Mouse (Mus musculus) ES-CJ7 (cell line): ENCODE data around the gene Nanog.
"Not testable (repeated sequence)": the region's sequence is repeated elsewhere in the genome, so short reads cannot be mapped to it uniquely, and the experiment has no call there.

ENCODE experiments used
- DNase-seq: peaks from one replicate; pipeline ENCODE4 v3.0.0; 2011; ENCODE audit warnings: low read depth, low spot score

Gene Nanog

GRCm38 (mm10) chr6:122702480-122703124 lies 4.7 kb upstream of the Nanog start:
- DNase-seq, result peak; percentile 100

GRCm38 (mm10) chr6:122703251-122703650 lies 4.0 kb upstream of the Nanog start:
- DNase-seq, result no peak

- DNase-seq, result no peak
These were observed 3.6 kb upstream of the Nanog start for GRCm38 (mm10) chr6:122703706-122704105.

GRCm38 (mm10) chr6:122706337-122706840 lies 900 bp upstream of the Nanog start:
- peak; percentile 65 for DNase-seq

- peak; percentile 71 for DNase-seq
These were observed 1.5 kb downstream of the Nanog start for GRCm38 (mm10) chr6:122708826-122709225.

- peak; percentile 61 for DNase-seq
These were observed 4.2 kb downstream of the Nanog start for GRCm38 (mm10) chr6:122711455-122711854.

- DNase-seq, result not testable (repeated sequence)
These were observed 5.8 kb downstream of the Nanog start for GRCm38 (mm10) chr6:122713116-122713515.

GRCm38 (mm10) chr6:122714707-122715365 lies 7.5 kb downstream of the Nanog start:
- no peak for DNase-seq

- DNase-seq, result peak; percentile 69
These were observed 8.6 kb downstream of the Nanog start for GRCm38 (mm10) chr6:122715886-122716285.

GRCm38 (mm10) chr6:122718224-122718623 lies 10.9 kb downstream of the Nanog start:
- DNase-seq, result not testable (repeated sequence)

- peak; percentile 91 for DNase-seq
These were observed 12.7 kb downstream of the Nanog start for GRCm38 (mm10) chr6:122719942-122720341.

- DNase-seq, result peak; percentile 95
These were observed 32.7 kb downstream of the Nanog start for GRCm38 (mm10) chr6:122739952-122740351.

- DNase-seq, result no peak
These were observed 34.4 kb downstream of the Nanog start for GRCm38 (mm10) chr6:122741460-122742227.

- peak; percentile 98 for DNase-seq
These were observed 35.1 kb downstream of the Nanog start for GRCm38 (mm10) chr6:122742228-122742899.

GRCm38 (mm10) chr6:122743353-122743752 lies 36.1 kb downstream of the Nanog start:
- peak; percentile 88 for DNase-seq

GRCm38 (mm10) chr6:122744505-122745249 lies 37.4 kb downstream of the Nanog start:
- DNase-seq, result peak; percentile 62

GRCm38 (mm10) chr6:122750579-122750978 lies 43.3 kb downstream of the Nanog start:
- DNase-seq, result no peak

GRCm38 (mm10) chr6:122755913-122756312 lies 48.6 kb downstream of the Nanog start:
- no peak for DNase-seq

GRCm38 (mm10) chr6:122758732-122759131 lies 51.4 kb downstream of the Nanog start:
- DNase-seq, result no peak

GRCm38 (mm10) chr6:122761011-122761599 lies 53.8 kb downstream of the Nanog start:
- DNase-seq, result peak; percentile 95

GRCm38 (mm10) chr6:122761901-122762300 lies 54.6 kb downstream of the Nanog start:
- peak; percentile 50 for DNase-seq
